Comparison of ENCODE assay signal across 13 mouse cellular contexts in genomic region chr10:42635046-42635445, GRCm38 (mm10). TPM values are rescaled to one million over a fixed set of nuclear protein-coding genes. Genes with fewer than 3 reads are reported as not detected.
DNase-seq lines count a peak whose midpoint lies in the region; ATAC-seq lines count a peak whose summit lies in the region.
"Had no signal": no experiment of that assay in that cellular context is flagged by ENCODE, and none has a peak within 500 bp of the region (broad histone marks: within the 10 kb centered on the region; RNA-seq: fewer than 3 reads in every experiment).

No protein-coding gene starts in this region.

- H3K4me1 ChIP-seq in heart, embryonic 12.5 days (replicated peaks), result peaks cover 42% of the 10 kb centered on the region
- peaks cover 38% of the 10 kb centered on the region for H3K4me1 ChIP-seq in lung, embryonic 15.5 days
- peaks cover 51% of the 10 kb centered on the region for H3K4me1 ChIP-seq in forebrain, embryonic 14.5 days (ENCODE audit: control insufficient read depth, insufficient read depth, low read length)
- peaks cover 39% of the 10 kb centered on the region for H3K4me1 ChIP-seq in midbrain, embryonic 16.5 days (ENCODE audit: control insufficient read depth, insufficient read depth, low read length)

- peak overlapping the region; percentile 47; the same call in 1 of the 2 replicates for H3K4me3 ChIP-seq in heart, embryonic 12.5 days
- 0 out of 2 replicates have a peak overlapping the region, but pooled peaks have one; percentile 17 for H3K4me3 ChIP-seq in lung, embryonic 15.5 days
- H3K4me3 ChIP-seq in forebrain, embryonic 14.5 days (ENCODE audit: low read depth, low read length), result peak overlapping the region; percentile 33
- no peak overlapping the region for H3K4me3 ChIP-seq in midbrain, embryonic 16.5 days (ENCODE audit: low read depth, low read length)

- no peak for ATAC-seq in heart, embryonic 12.5 days (ENCODE audit: insufficient number of reproducible peaks, low FRiP score)
- no peak for ATAC-seq in lung, embryonic 15.5 days (ENCODE audit: borderline replicate concordance, extremely low read depth, low FRiP score, low TSS enrichment)
- no peak for ATAC-seq in forebrain, embryonic 14.5 days
- ATAC-seq in midbrain, embryonic 16.5 days, result no peak
- ATAC-seq: intestine, embryonic 16.5 days had no signal

- H3K36me3 ChIP-seq in heart, embryonic 12.5 days, result no peaks in the 10 kb centered on the region
- no peaks in the 10 kb centered on the region for H3K36me3 ChIP-seq in lung, embryonic 15.5 days
- no peaks in the 10 kb centered on the region for H3K36me3 ChIP-seq in forebrain, embryonic 14.5 days (ENCODE audit: control insufficient read depth, insufficient read depth, low read length)
- H3K36me3 ChIP-seq in midbrain, embryonic 16.5 days (ENCODE audit: control insufficient read depth, insufficient read depth, low read length), result no peaks in the 10 kb centered on the region
- H3K36me3 ChIP-seq: stomach, embryonic 15.5 days had no signal

- DNase-seq in heart, postnatal 10 days, result no peak
- DNase-seq in lung, postnatal 10 days, result no peak
- peak; percentile 39 for DNase-seq in forebrain, embryonic 14.5 days (ENCODE audit: low spot score)
- DNase-seq in cerebellum, adult 9-10 months, result no peak
- DNase-seq in spleen, postnatal 10 days (ENCODE audit: low spot score in 2 of 2), result no peak
- DNase-seq: lung, adult 18-20 months; right cerebral cortex, adult 18-20 months had no signal

- peak overlapping the region; percentile 73 for H3K4me2 ChIP-seq in heart, embryonic 12.5 days
- no peak overlapping the region for H3K4me2 ChIP-seq in lung, embryonic 15.5 days
- H3K4me2 ChIP-seq in forebrain, embryonic 14.5 days (ENCODE audit: low read length), result peak overlapping the region; percentile 69
- H3K4me2 ChIP-seq in midbrain, embryonic 16.5 days (ENCODE audit: low read length), result peak overlapping the region; percentile 49; the same call in 1 of the 2 replicates

- peaks cover 82% of the 10 kb centered on the region for H3K27me3 ChIP-seq in heart, embryonic 12.5 days (replicated peaks)
- H3K27me3 ChIP-seq in lung, embryonic 15.5 days, result peaks cover 81% of the 10 kb centered on the region
- H3K27me3 ChIP-seq in forebrain, embryonic 14.5 days (replicated peaks; ENCODE audit: control insufficient read depth, insufficient read depth, low read length), result peaks cover 3% of the 10 kb centered on the region; the same call in 1 of the 2 replicates
- peaks cover 33% of the 10 kb centered on the region for H3K27me3 ChIP-seq in midbrain, embryonic 16.5 days (ENCODE audit: control insufficient read depth, insufficient read depth, low read depth, low read length)

- intact Hi-C loops in heart, postnatal 10 days (cut with DNase I), result loop anchor here (5.0 to 10.0 kb wide), 2 partner anchors 308 to 650 kb away; no protein-coding TSS in a partner anchor

- 3% methylated on average over 11 of the region's 11 CpGs for WGBS in heart, embryonic 12.5 days
- WGBS in lung, embryonic 15.5 days, result 4% methylated on average over 11 of the region's 11 CpGs
- 5% methylated on average over 11 of the region's 11 CpGs for WGBS in forebrain, embryonic 14.5 days
- 3% methylated on average over 11 of the region's 11 CpGs for WGBS in midbrain, embryonic 16.5 days

- no peak overlapping the region for H3K27ac ChIP-seq in heart, embryonic 12.5 days (ENCODE audit: poor library complexity, severe bottlenecking)
- H3K27ac ChIP-seq in lung, embryonic 15.5 days, result no peak overlapping the region
- H3K27ac ChIP-seq in forebrain, embryonic 14.5 days (ENCODE audit: low read depth, low read length), result peak overlapping the region; percentile 39
- H3K27ac ChIP-seq in midbrain, embryonic 16.5 days (ENCODE audit: low read length), result no peak overlapping the region
- H3K27ac ChIP-seq: stomach, embryonic 15.5 days had no signal

- no peaks in the 10 kb centered on the region for H3K9me3 ChIP-seq in heart, embryonic 12.5 days (replicated peaks)
- no peaks in the 10 kb centered on the region for H3K9me3 ChIP-seq in lung, embryonic 15.5 days
- H3K9me3 ChIP-seq in forebrain, embryonic 14.5 days (replicated peaks; ENCODE audit: control insufficient read depth, low read length), result no peaks in the 10 kb centered on the region
- H3K9me3 ChIP-seq in midbrain, embryonic 16.5 days (replicated peaks; ENCODE audit: control insufficient read depth, low read length, poor library complexity, severe bottlenecking), result no peaks in the 10 kb centered on the region
- H3K9me3 ChIP-seq: stomach, embryonic 15.5 days had no signal

- H3K9ac ChIP-seq in heart, embryonic 12.5 days, result no peak overlapping the region
- no peak overlapping the region for H3K9ac ChIP-seq in lung, embryonic 15.5 days
- H3K9ac ChIP-seq in forebrain, embryonic 14.5 days (ENCODE audit: low read length), result peak overlapping the region; percentile 61
- H3K9ac ChIP-seq in midbrain, embryonic 16.5 days (ENCODE audit: low read depth, low read length), result no peak overlapping the region
- H3K9ac ChIP-seq: stomach, embryonic 15.5 days had no signal

RNA-seq across cellular contexts. Expression of gene Ostm1, which starts 51.4 kb away (rescaled TPM):
- polyA plus RNA-seq in heart, embryonic 12.5 days (2016; fragmentation: Nextera tagmentation; extraction: Ambion mirVana), result 28.5 and 28.6 TPM in 2 replicates
- total RNA-seq in heart, postnatal 10 days (2021), result 10 to 100 TPM; 19.6 to 20.1 TPM
- 12.4 and 13.8 TPM in 2 replicates for polyA plus RNA-seq in lung, embryonic 15.5 days (2015; fragmentation: Nextera tagmentation; extraction: Ambion mirVana)
- polyA plus RNA-seq in forebrain, embryonic 14.5 days (2014; fragmentation: Nextera tagmentation; extraction: Ambion mirVana), result 54.2 and 54.9 TPM in 2 replicates
- polyA plus RNA-seq in midbrain, embryonic 16.5 days (2015; fragmentation: Nextera tagmentation; extraction: Ambion mirVana), result 39.9 and 43.7 TPM in 2 replicates

RNA-seq across cellular contexts. Expression of gene Nr2e1, which starts 51.6 kb away (rescaled TPM):
- 0.08 TPM in 1 of 2 replicates, not detected in the other for polyA plus RNA-seq in heart, embryonic 12.5 days (2016; fragmentation: Nextera tagmentation; extraction: Ambion mirVana)
- not detected for total RNA-seq in heart, postnatal 10 days (2021)
- not detected in 2 replicates for polyA plus RNA-seq in lung, embryonic 15.5 days (2015; fragmentation: Nextera tagmentation; extraction: Ambion mirVana)
- polyA plus RNA-seq in forebrain, embryonic 14.5 days (2014; fragmentation: Nextera tagmentation; extraction: Ambion mirVana), result 33.2 and 39.4 TPM in 2 replicates
- polyA plus RNA-seq in midbrain, embryonic 16.5 days (2015; fragmentation: Nextera tagmentation; extraction: Ambion mirVana), result 5.2 and 5.6 TPM in 2 replicates
- total RNA-seq: common myeloid progenitor, adult 5-6 weeks had no signal
- polyA plus RNA-seq: intestine, embryonic 16.5 days had no signal
